8 mouse cellular contexts compared by ENCODE assay signal in the genomic region with DNA sequence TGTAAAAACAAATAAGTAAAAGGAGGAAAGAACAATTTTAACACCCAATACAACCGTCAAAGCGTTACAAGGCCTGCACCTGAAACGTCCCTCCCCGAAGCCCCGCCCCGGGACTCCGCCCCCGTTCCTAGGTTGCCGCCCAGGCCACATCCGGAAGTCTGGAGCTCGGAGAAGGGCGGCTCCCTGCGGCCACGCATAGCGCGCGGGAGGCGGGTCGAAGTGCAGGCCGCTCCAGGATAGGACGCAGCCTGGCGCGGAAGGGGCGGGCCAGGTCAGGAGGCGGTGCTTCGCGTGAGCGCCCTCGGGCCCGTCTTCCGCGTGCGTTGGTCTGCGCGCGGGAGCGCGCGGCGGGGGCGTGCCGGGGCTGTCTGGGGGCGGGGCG. TPM values are rescaled to one million over a fixed set of nuclear protein-coding genes. Genes with fewer than 3 reads are reported as not detected.
DNase-seq lines count a peak whose midpoint lies in the region; ATAC-seq and TF ChIP-seq lines count a peak whose summit lies in the region.

No protein-coding gene starts in this region.

- no peak overlapping the region for H3K27ac ChIP-seq in CH12.LX (ENCODE audit: insufficient read depth, low read depth)
- H3K27ac ChIP-seq in forebrain, embryonic 11.5 days (ENCODE audit: low read depth, low read length), result no peak overlapping the region
- H3K27ac ChIP-seq in heart, embryonic 16.5 days (ENCODE audit: low read length), result peak overlapping the region; percentile 98
- H3K27ac ChIP-seq in liver, embryonic 15.5 days (replicated peaks), result peak overlapping the region; percentile 83
- 0 out of 2 replicates have a peak overlapping the region, but pooled peaks have one; percentile 80 for H3K27ac ChIP-seq in neural tube, embryonic 12.5 days

- peak overlapping the region in 2 of 3 experiments; percentile 43 to 59 for H3K4me3 ChIP-seq in CH12.LX (replicated peaks in 1 of 3; ENCODE audit: low read depth in 2 of 3, low read length in 2 of 3, poor library complexity in 1 of 3)
- H3K4me3 ChIP-seq in forebrain, embryonic 11.5 days (ENCODE audit: low read depth, low read length), result peak overlapping the region; percentile 88
- peak overlapping the region; percentile 97 for H3K4me3 ChIP-seq in heart, embryonic 16.5 days (ENCODE audit: low read length)
- H3K4me3 ChIP-seq in liver, embryonic 15.5 days (replicated peaks), result peak overlapping the region; percentile 81
- H3K4me3 ChIP-seq in neural tube, embryonic 12.5 days, result peak overlapping the region; percentile 85

- TF ChIP-seq RAD21 in CH12.LX (IDR thresholded peaks at IDR 0.05; ENCODE audit: low read depth, low read length), result no peak

- no peak for TF ChIP-seq EP300 in CH12.LX (IDR thresholded peaks at IDR 0.05; ENCODE audit: low read length)

- TF ChIP-seq POLR2A in CH12.LX (IDR thresholded peaks at IDR 0.05; ENCODE audit: low read depth, low read length), result peak; percentile 71

- H3K27me3 ChIP-seq in CH12.LX (replicated peaks), result no peaks in the 10 kb centered on the region
- no peaks in the 10 kb centered on the region for H3K27me3 ChIP-seq in forebrain, embryonic 11.5 days (ENCODE audit: control insufficient read depth, insufficient read depth, low read length)
- no peaks in the 10 kb centered on the region for H3K27me3 ChIP-seq in heart, embryonic 16.5 days (ENCODE audit: control insufficient read depth, insufficient read depth, low read length)
- H3K27me3 ChIP-seq in liver, embryonic 15.5 days, result no peaks in the 10 kb centered on the region
- H3K27me3 ChIP-seq in neural tube, embryonic 12.5 days (replicated peaks), result no peaks in the 10 kb centered on the region

- peaks cover 23% of the 10 kb centered on the region for H3K79me2 ChIP-seq in CH12.LX (replicated peaks; ENCODE audit: control insufficient read depth, extremely low read depth, insufficient read depth, poor library complexity, severe bottlenecking)

- H3K4me2 ChIP-seq in CH12.LX (ENCODE audit: insufficient read depth, low read depth, poor library complexity, severe bottlenecking), result peak overlapping the region; percentile 48
- H3K4me2 ChIP-seq in forebrain, embryonic 11.5 days (ENCODE audit: low read depth, low read length, severe bottlenecking), result peak overlapping the region; percentile 42; the same call in 1 of the 2 replicates
- peak overlapping the region; percentile 47 for H3K4me2 ChIP-seq in heart, embryonic 16.5 days (ENCODE audit: low read depth, low read length)
- H3K4me2 ChIP-seq in liver, embryonic 15.5 days, result peak overlapping the region; percentile 82
- H3K4me2 ChIP-seq in neural tube, embryonic 12.5 days (replicated peaks), result peak overlapping the region; percentile 66

- peaks cover 0 to 1% of the 10 kb centered on the region in 2 experiments for H3K36me3 ChIP-seq in CH12.LX (replicated peaks in 1 of 2; ENCODE audit: control insufficient read depth in 1 of 2, insufficient read depth in 1 of 2, low read length in 1 of 2)
- no peaks in the 10 kb centered on the region for H3K36me3 ChIP-seq in forebrain, embryonic 11.5 days (ENCODE audit: control insufficient read depth, insufficient read depth, low read length)
- no peaks in the 10 kb centered on the region for H3K36me3 ChIP-seq in heart, embryonic 16.5 days (ENCODE audit: control insufficient read depth, insufficient read depth)
- H3K36me3 ChIP-seq in liver, embryonic 15.5 days (replicated peaks), result no peaks in the 10 kb centered on the region
- no peaks in the 10 kb centered on the region for H3K36me3 ChIP-seq in neural tube, embryonic 12.5 days

- in situ Hi-C loops in CH12.LX (cut with MboI; ENCODE audit: low pct_ligation_motif_present, low pct_unique_long_range_greater_than_20kb, low sequenced_read_pairs), result no loop called here

- no peak overlapping the region for H3K9ac ChIP-seq in CH12.LX (ENCODE audit: insufficient read depth, low read depth)
- peak overlapping the region; percentile 96 for H3K9ac ChIP-seq in forebrain, embryonic 11.5 days (ENCODE audit: low read length)
- peak overlapping the region; percentile 99 for H3K9ac ChIP-seq in heart, embryonic 16.5 days (ENCODE audit: low read length)
- 0 out of 2 replicates have a peak overlapping the region, but pooled peaks have one; percentile 93 for H3K9ac ChIP-seq in liver, embryonic 15.5 days
- H3K9ac ChIP-seq in neural tube, embryonic 12.5 days, result peak overlapping the region; percentile 94; the same call in 1 of the 2 replicates

- DNase-seq in CH12.LX (ENCODE audit: extremely low read depth), result peak; percentile 96
- peak; percentile 95 for DNase-seq in c-Kit-positive CD71-positive TER-119-negative erythroid progenitor cells, embryonic 14.5 days (ENCODE audit: low read depth)
- DNase-seq in forebrain, embryonic 11.5 days (ENCODE audit: low spot score), result peak; percentile 99
- DNase-seq in kidney, postnatal 36 days, result peak; percentile 99
- peak; percentile 96 for DNase-seq in telencephalon, adult 2 months (ENCODE audit: low read depth, low spot score)

- H3K9me3 ChIP-seq in CH12.LX (replicated peaks; ENCODE audit: low read length), result no peaks in the 10 kb centered on the region
- H3K9me3 ChIP-seq in forebrain, embryonic 11.5 days (ENCODE audit: control insufficient read depth, low read length), result no peaks in the 10 kb centered on the region
- H3K9me3 ChIP-seq in heart, embryonic 16.5 days (replicated peaks; ENCODE audit: control insufficient read depth, low read length), result no peaks in the 10 kb centered on the region
- H3K9me3 ChIP-seq in liver, embryonic 15.5 days (replicated peaks), result no peaks in the 10 kb centered on the region
- no peaks in the 10 kb centered on the region for H3K9me3 ChIP-seq in neural tube, embryonic 12.5 days

- ATAC-seq in forebrain, embryonic 11.5 days (replicated peaks; ENCODE audit: low FRiP score), result peak; percentile 99
- peak; percentile 99 for ATAC-seq in heart, embryonic 16.5 days (replicated peaks; ENCODE audit: extremely low read depth, insufficient read depth, low FRiP score)
- ATAC-seq in liver, embryonic 15.5 days (ENCODE audit: insufficient read depth), result peak; percentile 99
- ATAC-seq in neural tube, embryonic 12.5 days (ENCODE audit: low FRiP score, low read depth), result peak; percentile 99

- under 1% methylated on average over 43 of the region's 44 CpGs for WGBS in forebrain, embryonic 11.5 days
- under 1% methylated on average over 43 of the region's 44 CpGs for WGBS in heart, embryonic 16.5 days
- under 1% methylated on average over 44 of the region's 44 CpGs for WGBS in liver, embryonic 15.5 days (ENCODE audit: insufficient replicate concordance)
- WGBS in neural tube, embryonic 12.5 days, result under 1% methylated on average over 40 of the region's 44 CpGs

- peaks cover 5 to 35% of the 10 kb centered on the region in 2 experiments; a peak in 3 of 4 replicates for H3K4me1 ChIP-seq in CH12.LX (ENCODE audit: control insufficient read depth in 1 of 2, insufficient read depth in 2 of 2)
- H3K4me1 ChIP-seq in forebrain, embryonic 11.5 days (replicated peaks; ENCODE audit: control insufficient read depth, insufficient read depth, low read length), result peaks cover 5% of the 10 kb centered on the region; the same call in 1 of the 2 replicates
- H3K4me1 ChIP-seq in heart, embryonic 16.5 days (ENCODE audit: control insufficient read depth, insufficient read depth, low read length), result peaks cover 27% of the 10 kb centered on the region
- peaks cover 38% of the 10 kb centered on the region for H3K4me1 ChIP-seq in liver, embryonic 15.5 days (replicated peaks)
- H3K4me1 ChIP-seq in neural tube, embryonic 12.5 days, result peaks cover 13% of the 10 kb centered on the region

- TF ChIP-seq CTCF in CH12.LX (conservative IDR thresholded peaks at IDR 0.05 in 1 of 2, IDR thresholded peaks at IDR 0.05 in 1 of 2; ENCODE audit: low read depth in 2 of 2, low read length in 2 of 2), result no peak

- dilution Hi-C loops in CH12.LX (cut with MboI; ENCODE audit: extremely low pct_ligation_motif_present, extremely low pct_unique_long_range_greater_than_20kb, low sequenced_read_pairs), result no loop called here

TF ChIP-seq in CH12.LX, 34 proteins besides CTCF, POLR2A, EP300 and RAD21:
- TF ChIP-seq E2F4 (IDR thresholded peaks at IDR 0.05; ENCODE audit: insufficient replicate concordance, low read depth, low read length), result 0 out of 2 replicates have a peak, but pooled peaks have one; percentile 39
- peak; percentile 60 for TF ChIP-seq HCFC1 (IDR thresholded peaks at IDR 0.05; ENCODE audit: low read depth, low read length)
- TF ChIP-seq ELF1 (IDR thresholded peaks at IDR 0.05; ENCODE audit: low read depth, low read length), result peak; percentile 96
- no peak for TF ChIP-seq MEF2A (IDR thresholded peaks at IDR 0.05; ENCODE audit: borderline replicate concordance, low read depth, low read length)
- peak; percentile 59 for TF ChIP-seq NRF1 (IDR thresholded peaks at IDR 0.05; ENCODE audit: low read depth, low read length)
- TF ChIP-seq CHD2 (IDR thresholded peaks at IDR 0.05; ENCODE audit: low read length), result no peak
- TF ChIP-seq NELFE (IDR thresholded peaks at IDR 0.05; ENCODE audit: low read depth, low read length), result peak; percentile 54; the same call in 1 of the 2 replicates

RNA-seq across cellular contexts. Expression of gene Cbfa2t2, which starts 0.2 kb away (rescaled TPM):
- total RNA-seq in CH12.LX (2012; rRNA removed) (5.5 and 6.0 TPM in 2 replicates), CH12.LX (2014; rRNA removed) (7.0 and 7.4 TPM in 2 replicates)
- polyA plus RNA-seq in CH12.LX (2012; ENCODE audit: insufficient read length, low read depth), result 10.5 and 12.6 TPM in 2 replicates
- 69.4 and 71.6 TPM in 2 replicates for polyA plus RNA-seq in forebrain, embryonic 11.5 days (2014; fragmentation: Nextera tagmentation; extraction: Ambion mirVana)
- 28.5 and 29.7 TPM in 2 replicates for polyA plus RNA-seq in heart, embryonic 16.5 days (2015; fragmentation: Nextera tagmentation; extraction: Ambion mirVana)
- 6.7 and 8.3 TPM in 2 replicates for polyA plus RNA-seq in liver, embryonic 15.5 days (2015; fragmentation: Nextera tagmentation; extraction: Ambion mirVana)
- polyA plus RNA-seq in neural tube, embryonic 12.5 days (2016; fragmentation: Nextera tagmentation; extraction: Ambion mirVana), result 62.4 and 67.0 TPM in 2 replicates

RNA-seq across cellular contexts. Expression of gene Snta1, which starts 28.2 kb away (rescaled TPM):
- total RNA-seq in CH12.LX (2012; rRNA removed) (not detected in 2 replicates), CH12.LX (2014; rRNA removed) (not detected in 2 replicates)
- 0.33 and 0.57 TPM in 2 replicates for polyA plus RNA-seq in CH12.LX (2012; ENCODE audit: insufficient read length, low read depth)
- polyA plus RNA-seq in forebrain, embryonic 11.5 days (2014; fragmentation: Nextera tagmentation; extraction: Ambion mirVana), result 3.1 and 3.4 TPM in 2 replicates
- 57.8 and 61.8 TPM in 2 replicates for polyA plus RNA-seq in heart, embryonic 16.5 days (2015; fragmentation: Nextera tagmentation; extraction: Ambion mirVana)
- polyA plus RNA-seq in liver, embryonic 15.5 days (2015; fragmentation: Nextera tagmentation; extraction: Ambion mirVana), result 2.9 and 3.4 TPM in 2 replicates
- polyA plus RNA-seq in neural tube, embryonic 12.5 days (2016; fragmentation: Nextera tagmentation; extraction: Ambion mirVana), result 7.3 and 8.6 TPM in 2 replicates

Comparison
In these comparisons a context has a peak if more than half of its experiments do, and no peak if none do; other contexts are left out.
1. H3K27ac ChIP-seq: peak in heart, embryonic 16.5 days (single experiment), liver, embryonic 15.5 days (single experiment) and neural tube, embryonic 12.5 days (single experiment); none in CH12.LX (single experiment) and forebrain, embryonic 11.5 days (single experiment).
2. Peak in every context shown above with its lines, with median percentiles within 50 percentile points of each other: DNase-seq, H3K4me2 ChIP-seq, H3K4me3 ChIP-seq and ATAC-seq.